Mouse (Mus musculus) layer of hippocampus, adult 11-12 months (tissue): ENCODE measurements around the gene Cyth1.

Experiments
- DNase-seq: peaks from one replicate; pipeline ENCODE4 v3.0.0; 2022; ENCODE audit warnings: low spot score

Cyth1 gene

DNA sequence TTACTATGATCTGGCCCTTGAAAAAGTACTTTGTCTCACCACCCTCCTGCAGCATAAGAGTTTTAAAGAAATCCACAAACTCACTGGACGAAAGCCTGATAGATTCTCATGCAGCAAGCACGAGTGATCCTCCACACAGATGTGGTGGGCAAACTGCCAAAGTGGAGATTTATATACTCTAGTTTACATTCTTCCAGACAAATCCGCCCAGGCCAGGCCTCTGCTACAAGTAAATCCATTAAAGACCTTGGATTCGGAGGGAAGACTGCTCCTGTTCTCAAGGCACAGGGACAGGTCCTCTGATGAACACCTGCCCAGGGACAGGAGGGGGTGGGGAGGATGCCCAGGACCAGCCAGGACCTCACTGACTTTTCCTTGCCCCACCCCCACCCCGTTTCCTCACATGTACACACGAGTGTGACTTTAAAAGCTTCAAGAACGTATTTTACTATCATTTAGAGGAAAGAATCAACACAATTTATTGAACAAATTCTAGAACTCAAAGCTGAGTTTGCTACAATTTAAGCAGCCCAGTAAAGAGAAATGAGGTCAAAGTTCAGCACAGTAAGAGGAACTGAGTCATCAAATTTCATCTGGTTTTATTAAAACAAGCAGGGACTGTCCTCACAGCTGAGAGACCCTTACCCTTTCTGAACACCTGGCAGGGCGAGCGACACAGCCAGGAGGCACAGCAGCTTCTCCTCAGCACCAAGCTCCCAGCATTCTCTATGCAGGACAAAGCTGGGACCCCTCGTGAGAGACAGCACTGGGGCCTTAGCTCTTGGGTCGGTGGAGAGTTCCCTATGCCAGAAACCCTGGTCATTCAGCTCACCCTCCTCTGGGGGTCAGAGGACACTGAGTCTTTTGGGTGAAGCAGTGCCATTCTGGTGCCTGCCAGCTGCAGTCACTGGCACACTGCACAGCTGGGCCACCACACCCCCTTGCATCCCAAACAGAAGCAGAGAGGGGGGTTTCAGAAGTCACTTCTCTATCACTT is 47.3 kb downstream of the Cyth1 start:
- DNase-seq, result no peak

DNA sequence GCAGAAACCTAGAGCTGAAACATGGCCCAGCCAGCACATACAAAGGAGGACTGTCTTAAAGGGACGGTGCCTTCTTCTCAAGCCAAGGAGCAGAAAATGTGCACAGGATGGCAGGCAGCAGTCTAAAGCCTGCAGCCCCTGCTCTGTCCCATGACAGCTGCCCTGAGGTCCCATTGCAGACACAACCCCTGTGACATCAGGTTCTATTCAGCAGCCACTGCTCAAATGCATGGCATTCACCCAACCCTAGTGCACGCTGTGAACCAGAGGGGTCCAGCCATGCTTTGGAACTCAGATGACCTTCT is 50.1 kb downstream of the Cyth1 start:
- DNase-seq, result no peak

DNA sequence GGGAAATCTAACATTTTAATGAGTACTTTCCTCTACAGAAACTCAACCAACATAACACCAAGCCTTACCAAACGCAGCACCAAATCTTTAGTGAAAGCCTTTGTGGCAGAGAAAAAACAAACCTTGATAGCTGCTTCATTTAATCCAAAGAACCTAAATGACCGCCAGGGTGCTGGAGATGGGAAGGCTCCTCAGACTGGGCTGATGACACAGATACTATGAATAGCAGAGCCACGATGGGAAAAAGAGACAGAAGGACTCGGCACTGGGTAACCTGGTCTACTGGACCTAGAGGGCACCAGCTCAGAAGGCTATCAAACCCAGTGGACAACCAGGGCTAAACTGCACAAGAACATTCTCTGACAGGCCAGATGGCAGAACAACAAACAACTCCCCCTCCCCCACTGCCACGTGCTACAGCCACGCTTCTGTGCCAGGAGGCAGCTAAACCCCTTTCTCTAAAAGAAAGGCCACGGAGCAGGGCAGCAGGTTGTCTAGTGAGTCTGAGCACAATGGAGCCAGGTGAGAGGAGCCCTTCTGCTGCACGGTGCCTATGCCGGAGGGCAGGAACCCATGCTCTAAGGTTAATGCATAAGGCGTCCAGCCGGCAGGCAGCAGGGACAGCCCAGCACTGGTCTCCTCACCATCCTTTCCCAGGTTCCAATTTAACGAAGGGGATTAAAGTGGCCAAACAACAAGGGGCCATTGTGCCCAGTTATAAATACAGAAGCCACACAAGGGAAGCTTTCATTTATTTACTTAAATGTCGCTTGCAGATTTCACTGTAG is 50.7 kb downstream of the Cyth1 start:
- peak; percentile 83 for DNase-seq

DNA sequence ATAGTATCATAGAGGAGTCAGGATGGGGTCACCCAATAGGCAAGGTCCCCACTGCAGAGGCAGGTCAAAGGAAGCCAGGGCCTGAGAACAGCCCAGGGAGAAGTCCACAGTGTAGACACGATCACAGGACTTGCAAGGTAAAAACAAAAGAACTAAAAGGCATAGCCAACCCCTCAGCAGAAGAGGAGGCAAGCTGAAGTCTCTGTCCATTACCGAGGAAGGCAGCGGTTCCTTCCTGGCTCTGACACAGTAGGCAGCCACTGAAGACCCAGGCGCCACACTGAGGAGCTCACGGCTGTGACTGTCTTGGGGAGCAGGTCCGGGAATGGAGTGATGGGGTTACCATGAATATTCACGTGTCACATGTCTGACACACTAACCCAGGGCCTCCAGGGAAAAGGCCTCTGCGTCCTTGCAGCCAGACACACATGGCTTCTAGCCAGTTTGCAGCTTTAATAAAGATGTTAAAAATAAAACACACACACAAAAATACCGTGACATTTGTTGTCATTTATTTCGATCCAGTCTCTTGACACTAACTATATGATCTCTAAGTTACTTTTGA is 51.5 kb downstream of the Cyth1 start:
- no peak for DNase-seq

DNA sequence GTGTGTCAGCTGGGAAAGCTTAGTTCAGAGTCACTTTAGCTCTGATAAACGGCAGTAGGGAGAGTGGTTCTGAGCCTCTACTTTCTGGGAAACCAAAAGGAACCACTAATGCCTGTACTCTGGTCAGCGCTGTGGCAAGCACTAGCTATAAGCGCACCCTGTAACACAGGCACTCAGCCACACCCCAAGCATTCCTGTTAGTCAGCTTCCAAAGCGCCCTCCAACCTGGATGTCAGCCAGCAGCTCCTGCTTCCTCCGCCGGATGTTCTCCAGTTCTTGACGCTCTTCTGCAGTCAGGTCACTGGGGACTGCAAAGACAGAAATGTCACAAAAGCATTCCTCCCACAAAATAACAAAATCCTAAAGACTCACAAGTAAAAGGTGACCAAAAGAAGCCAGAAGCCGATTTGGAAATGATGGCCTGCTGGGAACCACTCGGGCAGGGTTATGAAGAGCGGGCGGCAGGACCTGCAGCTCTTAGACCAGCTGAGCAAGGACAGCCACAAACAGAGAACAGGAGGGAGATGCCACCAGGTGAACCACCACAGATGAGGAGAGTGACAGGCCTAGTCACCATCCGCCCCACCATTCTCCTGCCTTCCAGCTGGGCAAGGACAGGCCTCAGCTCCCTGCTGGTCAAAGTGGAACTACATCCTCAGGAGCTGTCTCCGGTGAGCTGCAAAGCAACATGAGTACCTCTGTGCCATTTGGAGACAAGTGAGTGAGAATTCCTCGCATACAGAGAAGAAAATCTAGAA is 54.8 kb downstream of the Cyth1 start:
- no peak for DNase-seq

DNA sequence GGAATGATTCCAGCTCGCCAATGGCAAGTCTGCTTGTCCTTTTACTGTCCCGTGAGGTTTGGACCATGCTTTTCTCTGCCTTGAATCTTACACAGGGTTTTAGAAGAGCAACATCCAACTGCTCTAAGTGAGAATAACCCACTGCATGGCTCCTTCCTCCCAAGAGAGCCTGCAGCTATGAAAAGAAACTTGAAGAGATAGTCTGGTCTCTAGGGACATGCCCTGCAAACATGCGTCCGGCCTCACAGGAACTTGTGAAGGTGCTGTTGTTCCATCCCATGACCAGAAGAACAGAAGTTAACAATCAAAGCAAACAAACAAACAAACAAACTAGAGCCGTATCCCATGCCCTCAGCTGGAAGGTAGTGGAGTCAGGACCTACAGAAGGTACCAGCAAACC is 55.4 kb downstream of the Cyth1 start:
- no peak for DNase-seq

DNA sequence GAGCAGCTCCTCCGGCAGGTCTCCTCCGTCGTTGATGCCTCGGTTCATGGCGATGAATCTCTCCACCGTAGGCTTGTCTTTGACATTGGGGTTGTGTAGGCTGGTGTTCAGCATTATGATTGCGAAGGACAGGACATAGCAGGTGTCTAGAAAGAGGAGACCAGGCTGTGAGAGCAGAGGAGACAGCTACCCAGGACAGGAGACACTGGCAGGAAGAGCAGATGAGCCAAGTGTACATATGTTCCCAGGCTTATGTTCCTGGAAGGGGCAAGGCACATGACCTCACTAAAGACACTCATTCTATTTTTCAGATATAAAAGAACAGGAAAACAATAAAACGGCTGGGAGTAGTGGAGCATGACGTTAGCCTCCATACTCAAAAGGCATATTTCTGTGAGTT is 65.6 kb downstream of the Cyth1 start:
- DNase-seq, result no peak

DNA sequence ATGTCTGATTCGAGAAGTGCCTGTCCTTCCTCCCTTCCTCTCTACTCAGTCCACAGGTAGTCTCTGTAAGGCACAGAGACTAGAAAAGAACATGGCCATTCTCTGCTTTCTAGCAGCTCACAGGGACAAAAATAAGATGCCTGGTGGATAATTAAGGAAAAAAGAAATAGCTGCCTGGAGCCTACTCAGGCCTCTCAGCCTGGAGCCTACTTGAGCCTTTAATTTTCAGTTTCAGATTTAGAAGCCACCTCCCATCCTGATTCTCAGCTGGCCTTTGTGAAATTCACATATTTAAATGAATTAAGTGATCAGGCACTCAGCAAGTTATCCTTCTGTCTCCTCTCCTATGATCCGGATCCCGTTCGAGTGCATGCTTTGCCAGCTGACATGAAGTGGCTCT is 66.0 kb downstream of the Cyth1 start:
- no peak for DNase-seq

DNA sequence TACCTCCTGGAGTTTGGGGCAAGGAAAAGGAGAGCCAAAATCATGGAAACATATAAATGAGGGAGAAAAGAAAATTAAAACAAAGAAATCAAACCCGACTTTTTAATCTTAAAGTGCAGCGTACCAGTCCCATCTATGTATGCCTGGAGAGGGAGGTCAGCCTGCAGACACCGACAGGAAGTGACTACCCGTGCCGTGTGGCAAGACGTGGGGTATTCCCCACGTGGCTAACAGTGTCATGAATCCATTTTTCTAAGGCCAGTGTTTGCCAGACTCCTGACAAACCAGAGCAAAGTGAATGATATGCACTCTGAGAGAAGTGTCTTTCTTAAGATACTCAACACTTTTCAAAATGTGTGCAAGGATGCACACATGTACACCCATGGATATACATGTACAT is 68.2 kb downstream of the Cyth1 start:
- DNase-seq, result no peak

DNA sequence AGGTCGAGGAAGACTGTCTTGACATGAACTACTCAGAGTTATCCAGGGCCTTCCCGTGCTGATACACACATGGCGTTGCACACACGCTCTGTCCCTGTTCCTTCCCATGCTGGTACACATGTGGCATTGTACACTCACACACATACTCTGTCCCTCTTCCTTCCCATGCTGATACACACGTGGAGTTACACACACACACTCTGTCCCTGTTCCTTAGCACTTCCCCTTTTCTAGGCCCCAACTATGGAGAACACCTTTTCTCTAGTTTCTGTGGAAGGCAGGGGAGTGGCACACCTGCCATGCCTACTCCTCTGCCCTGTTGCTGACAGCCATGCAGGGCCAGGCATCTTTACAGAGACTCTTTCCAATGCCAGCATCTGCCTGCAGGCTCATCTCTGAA is 70.2 kb downstream of the Cyth1 start:
- no peak for DNase-seq

DNA sequence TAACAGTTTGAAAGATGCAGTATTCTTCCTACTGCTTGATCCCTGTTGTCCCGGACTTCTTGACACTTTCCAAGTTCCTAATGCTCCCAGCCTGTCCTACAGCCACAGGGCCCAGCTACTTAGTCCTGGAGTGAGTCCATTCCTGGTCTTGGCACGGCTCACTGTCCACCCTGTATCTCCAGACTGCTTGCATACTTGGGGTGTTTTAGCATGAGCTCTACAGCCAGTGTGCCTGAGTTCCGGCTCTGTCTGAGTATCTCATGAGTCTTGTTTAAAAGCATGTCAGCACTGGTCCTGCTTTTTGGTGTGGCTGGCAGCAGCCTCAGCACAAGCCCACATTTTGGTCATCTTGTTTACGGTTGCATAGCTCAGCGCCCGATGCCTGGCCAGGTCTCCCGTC is 73.6 kb downstream of the Cyth1 start:
- DNase-seq, result no peak

DNA sequence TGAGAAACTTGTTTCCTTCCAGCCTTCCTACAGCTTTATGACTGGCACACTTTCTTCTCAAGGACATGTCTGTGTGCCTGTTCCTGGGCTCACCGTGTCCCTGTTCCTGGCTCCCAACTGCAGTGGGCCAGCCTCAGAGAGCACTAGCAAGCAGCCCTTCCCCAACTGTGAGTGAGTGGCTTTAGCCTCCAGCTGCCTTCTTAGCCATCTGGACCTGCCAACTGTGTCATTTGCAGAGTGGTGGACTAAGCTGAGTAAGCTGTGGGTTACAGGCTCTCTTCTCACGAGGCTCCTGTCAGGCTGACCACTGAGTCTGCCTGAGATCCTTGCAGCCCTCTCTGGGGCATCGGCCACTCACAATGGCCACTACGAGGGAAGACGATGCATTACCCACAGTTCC is 75.6 kb downstream of the Cyth1 start:
- DNase-seq, result no peak

DNA sequence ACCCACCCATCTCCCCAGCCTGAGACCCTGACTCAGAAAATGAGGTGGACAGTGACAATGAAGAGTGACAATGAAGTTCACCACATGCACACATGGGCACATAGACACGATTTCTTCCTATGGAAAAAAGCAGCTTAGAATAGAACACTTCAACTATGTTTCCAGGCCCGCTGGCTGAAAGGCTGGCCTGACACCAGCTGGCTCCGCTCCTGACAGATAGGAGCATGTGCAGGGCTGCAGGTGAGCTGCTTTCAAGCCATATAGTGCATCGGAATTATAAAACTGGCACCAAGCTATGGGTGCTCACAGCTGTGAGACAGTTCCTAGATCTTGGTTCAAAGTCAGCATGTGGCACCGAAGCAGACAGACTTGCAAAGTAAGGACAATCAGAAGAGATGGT is 78.1 kb downstream of the Cyth1 start:
- no peak for DNase-seq

DNA sequence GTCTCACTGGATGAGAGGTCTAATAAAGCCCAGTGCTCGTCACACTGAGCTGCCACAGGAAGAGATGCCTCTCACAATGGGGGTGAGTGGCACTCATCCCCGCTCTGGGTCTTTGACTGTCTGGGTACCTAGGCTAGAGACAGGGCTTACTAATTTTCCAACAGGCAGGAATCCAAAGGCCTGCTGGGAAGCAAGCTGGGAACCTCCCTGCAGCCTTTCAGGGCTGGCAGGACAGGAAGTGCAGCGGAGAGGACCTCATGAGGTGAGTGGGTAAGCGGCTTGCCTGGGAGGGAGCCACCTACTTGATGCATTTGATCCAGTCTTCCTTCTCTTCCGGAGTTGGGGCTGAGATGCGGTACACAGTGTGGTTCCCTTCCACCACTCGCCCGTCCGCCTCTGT is 79.7 kb downstream of the Cyth1 start:
- no peak for DNase-seq

DNA sequence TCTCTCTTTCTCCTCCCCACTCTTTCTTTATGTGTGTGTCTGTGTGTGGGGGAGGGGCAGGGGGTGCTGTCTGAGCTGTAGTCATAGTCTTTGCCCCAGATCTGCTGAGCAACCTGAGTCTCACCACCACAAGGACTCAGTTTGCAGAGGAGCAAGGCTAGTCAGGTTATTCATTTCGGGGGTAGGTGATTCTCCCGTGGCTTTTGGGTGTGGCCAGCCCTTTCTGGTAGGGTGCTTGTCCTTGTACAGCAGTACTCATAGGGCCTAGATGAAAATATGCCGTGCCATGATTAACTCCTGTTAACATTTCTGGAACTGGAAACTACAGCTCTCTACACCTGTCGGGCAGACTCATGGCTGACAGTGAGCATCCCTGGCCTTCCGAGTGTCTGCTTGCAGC is 81.8 kb downstream of the Cyth1 start:
- no peak for DNase-seq

DNA sequence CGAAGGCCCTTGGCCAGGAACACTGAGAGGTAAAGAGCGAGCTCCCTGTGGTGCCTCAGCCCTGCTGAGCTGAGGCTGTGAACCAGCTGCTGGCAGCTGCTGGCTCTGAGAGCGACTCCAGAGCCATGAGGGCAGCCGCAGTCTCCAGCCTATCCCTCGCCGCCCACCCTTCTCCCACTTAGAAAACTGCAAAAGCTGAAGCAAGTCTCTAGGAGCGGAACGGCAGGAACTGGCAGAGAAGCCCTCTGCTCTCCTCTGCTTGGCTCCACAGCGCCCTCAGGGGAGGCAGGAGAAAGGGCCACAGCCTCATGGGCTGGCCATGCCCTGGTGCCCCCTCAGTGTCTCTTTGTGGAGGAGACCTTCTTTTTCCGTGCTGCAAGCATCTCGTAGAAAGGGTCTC is 82.7 kb downstream of the Cyth1 start:
- no peak for DNase-seq

DNA sequence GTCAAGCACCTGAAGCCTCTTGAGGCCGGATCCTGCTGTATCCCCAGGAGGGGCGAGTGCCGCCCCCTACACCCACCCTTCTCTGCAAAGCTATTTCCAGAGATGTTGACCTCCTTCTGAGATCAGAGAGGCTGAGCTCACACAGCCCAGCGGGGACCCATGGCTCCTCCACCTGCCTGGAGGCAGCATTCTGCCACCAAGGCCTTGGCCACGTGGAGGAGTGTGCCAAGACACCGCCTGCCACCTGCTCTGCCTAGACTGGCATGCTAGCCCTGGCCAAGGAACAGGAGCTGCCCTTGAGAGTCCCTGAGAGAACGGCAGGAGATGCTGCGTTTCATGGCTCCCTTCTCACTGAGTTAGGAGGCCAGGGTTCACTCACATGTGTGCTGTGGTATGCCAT is 83.8 kb downstream of the Cyth1 start:
- DNase-seq, result no peak

DNA sequence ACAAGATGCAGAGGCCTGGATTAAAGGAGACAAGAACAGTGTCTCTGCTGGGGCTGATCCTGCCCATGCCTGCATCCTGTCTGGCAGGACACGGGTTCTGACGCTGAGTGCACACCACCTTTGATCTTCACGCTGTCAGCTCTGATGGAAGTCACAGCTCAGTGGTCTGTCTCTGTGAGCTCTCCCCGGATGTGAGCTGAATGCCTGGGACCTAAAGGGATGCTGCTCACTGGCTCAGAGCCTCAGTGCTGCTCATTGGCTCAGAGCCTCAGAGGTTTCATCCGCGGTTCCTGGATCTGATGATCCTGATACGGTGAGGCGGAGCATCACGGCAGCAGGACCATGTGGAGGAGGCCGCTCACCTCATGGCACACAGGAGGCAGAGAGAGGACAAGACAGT is 86.1 kb downstream of the Cyth1 start:
- DNase-seq, result no peak

DNA sequence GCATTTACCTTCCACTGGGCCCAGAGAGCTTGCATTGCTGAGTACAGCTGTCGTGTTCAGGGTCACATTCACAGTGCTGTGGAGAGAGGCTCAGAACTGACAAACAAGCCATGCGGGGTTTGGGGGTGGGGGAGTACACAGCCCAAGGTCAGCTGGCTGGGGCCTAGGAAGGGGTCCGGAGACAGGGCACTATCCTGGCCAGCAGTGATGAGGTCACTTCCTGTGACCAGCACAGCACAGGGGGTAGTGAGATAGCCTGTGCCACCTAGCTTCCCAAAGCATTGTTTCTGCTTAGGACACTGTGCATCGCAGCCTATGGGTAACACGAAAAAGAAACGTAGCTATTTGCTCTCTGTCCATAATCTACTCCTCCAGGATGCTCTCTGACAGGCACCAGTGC is 87.2 kb downstream of the Cyth1 start:
- DNase-seq, result no peak

DNA sequence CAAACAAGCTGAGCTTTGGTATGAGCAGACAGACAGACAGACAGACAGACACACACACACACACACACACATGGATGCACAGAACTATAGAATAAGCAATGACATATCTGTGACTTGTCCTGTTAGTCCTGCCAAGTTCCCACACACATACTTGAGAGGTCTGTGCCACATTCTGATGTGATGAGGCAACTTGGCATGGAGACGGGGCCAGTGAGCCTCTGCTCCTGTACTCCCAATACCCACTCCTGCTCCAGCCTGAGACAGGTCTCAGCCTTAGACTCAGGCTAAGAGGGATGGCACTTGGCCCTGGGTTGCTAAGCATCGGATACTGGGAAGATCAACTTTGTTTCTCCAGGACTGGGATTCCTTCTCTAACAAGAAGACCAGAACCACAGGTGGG is 87.6 kb downstream of the Cyth1 start:
- DNase-seq, result no peak

DNA sequence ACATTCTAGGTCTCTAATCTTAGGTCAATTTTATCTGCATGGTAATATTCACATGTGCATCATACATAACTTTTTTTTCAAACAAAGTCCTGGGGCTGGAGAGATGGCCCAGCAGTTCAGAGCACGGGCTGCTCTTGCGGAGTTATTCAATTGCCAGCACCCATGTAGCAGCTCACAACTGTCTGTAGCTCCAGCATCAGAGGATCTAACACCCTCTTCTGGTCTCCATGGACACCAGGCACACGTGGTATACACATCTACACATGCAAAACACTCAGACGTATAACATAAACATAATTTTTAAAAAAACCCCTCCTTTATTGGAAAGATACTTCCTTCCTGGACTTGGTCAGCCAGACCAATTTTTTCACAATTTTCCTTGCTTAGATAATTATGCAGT is 89.6 kb downstream of the Cyth1 start:
- no peak for DNase-seq

DNA sequence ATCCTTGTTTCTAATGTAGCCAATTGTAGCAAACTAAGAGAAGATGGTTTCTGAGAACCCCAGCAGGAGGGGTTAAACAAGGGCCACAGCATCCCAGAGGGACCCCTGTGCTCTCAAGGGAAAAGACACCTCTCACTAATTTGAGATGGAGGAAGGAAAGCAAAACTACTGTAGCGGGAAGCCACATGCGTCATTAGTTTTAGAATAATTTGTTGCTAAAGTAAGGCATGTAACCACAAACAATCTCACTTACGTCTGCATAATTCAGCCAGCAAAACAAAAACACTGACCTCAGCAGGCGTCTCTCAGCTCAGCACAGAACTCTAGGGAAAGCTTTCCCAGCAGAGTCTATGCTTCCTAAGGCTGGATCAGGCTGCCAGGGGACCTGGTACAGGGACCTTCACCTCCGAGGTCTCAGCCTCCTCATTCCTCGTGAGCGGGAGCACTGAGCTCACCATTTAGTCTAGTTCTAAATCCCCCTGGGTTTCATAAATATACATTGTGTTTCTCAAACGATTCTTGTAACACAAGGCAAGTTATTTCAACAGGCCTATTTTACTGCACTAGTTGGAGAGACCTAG is 91.8 kb downstream of the Cyth1 start:
- no peak for DNase-seq
